8 mouse cellular contexts compared by ENCODE assay signal in the genomic region with DNA sequence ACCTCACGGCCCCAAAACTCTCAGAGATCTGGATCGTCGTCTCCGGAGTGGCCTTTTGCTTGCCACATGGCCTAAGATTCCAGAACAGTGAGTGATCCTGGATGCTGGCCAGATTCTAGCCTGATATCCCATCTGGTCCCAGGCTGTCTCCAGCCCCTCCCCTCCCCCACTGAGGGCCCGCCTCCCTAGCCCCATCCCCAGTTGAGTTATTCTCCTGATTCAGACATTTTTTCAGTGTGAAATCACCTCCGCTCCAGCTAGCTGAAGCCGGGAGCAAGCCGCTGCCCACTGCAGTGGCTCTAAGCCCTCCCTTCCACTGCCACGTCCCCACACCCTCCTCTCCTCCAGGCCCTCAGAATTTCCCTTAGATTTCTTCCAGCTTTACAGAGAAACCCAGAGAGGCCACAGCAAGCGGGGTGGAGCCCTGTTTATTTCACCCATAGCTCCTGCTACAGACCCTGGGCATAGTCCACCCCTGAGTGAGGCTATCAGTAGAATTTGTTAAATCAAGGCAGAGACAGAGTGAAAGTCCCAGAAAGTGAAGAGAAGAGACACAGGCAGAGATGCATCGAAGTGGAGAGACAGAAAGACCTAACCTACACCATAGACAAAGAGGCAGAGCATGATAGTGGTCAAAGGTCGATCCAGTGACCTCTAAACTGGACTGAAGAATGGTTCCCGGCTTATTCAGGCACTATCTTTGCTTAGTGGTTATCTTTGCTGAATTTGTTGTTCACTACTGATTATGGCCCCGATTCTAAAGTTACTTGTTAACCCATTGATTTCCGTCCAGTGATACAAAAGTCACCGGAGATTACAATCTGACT. TPM values are rescaled to one million over a fixed set of nuclear protein-coding genes. Genes with fewer than 3 reads are reported as not detected.
DNase-seq lines count a peak whose midpoint lies in the region; ATAC-seq and TF ChIP-seq lines count a peak whose summit lies in the region.

No protein-coding gene starts in this region.

- H3K9ac ChIP-seq in hindbrain, postnatal 0 days (replicated peaks; ENCODE audit: low read length) = no peak overlapping the region
- H3K9ac ChIP-seq in liver, embryonic 14.5 days (replicated peaks) = no peak overlapping the region
- H3K9ac ChIP-seq in neural tube, embryonic 15.5 days (replicated peaks) = 0 out of 2 replicates have a peak overlapping the region, but pooled peaks have one; percentile 10

- no peak overlapping the region for H3K4me3 ChIP-seq in hindbrain, postnatal 0 days (ENCODE audit: low read length)
- H3K4me3 ChIP-seq in liver, embryonic 14.5 days (ENCODE audit: insufficient read depth in 1 of 2, low read depth in 2 of 2, low read length in 2 of 2) = no peak overlapping the region
- H3K4me3 ChIP-seq in neural tube, embryonic 15.5 days (replicated peaks) = no peak overlapping the region

- peak; percentile 84 for DNase-seq in R1 (ENCODE audit: low read depth, low spot score)
- DNase-seq in cerebellum, postnatal 14 days = peak; percentile 93 to 97
- DNase-seq in gastrocnemius, postnatal 10 days = peak; percentile 95
- peak; percentile 91 for DNase-seq in hindbrain, postnatal 0 days (ENCODE audit: low spot score)
- no peak for DNase-seq in liver, embryonic 14.5 days (ENCODE audit: low read depth in 3 of 3, low spot score in 3 of 3)
- no peak for DNase-seq in thymus, postnatal 4 days
- no peak for DNase-seq in left cerebral cortex, adult 9 months (ENCODE audit: low spot score in 2 of 2)

- TF ChIP-seq CTCF in hindbrain, postnatal 0 days (IDR thresholded peaks at IDR 0.05; ENCODE audit: low read depth) = no peak
- TF ChIP-seq CTCF in liver, embryonic 14.5 days (IDR thresholded peaks at IDR 0.05; ENCODE audit: low read depth) = no peak

- no peaks in the 10 kb centered on the region for H3K9me3 ChIP-seq in hindbrain, postnatal 0 days (ENCODE audit: low read length)
- H3K9me3 ChIP-seq in liver, embryonic 14.5 days (ENCODE audit: control insufficient read depth, low read length) = no peaks in the 10 kb centered on the region
- no peaks in the 10 kb centered on the region for H3K9me3 ChIP-seq in neural tube, embryonic 15.5 days (replicated peaks)

- TF ChIP-seq EP300 in liver, embryonic 14.5 days (IDR thresholded peaks at IDR 0.05; ENCODE audit: low read depth) = no peak

- peak; percentile 89 for ATAC-seq in hindbrain, postnatal 0 days
- peak; percentile 52; the same call in 1 of the 2 replicates for ATAC-seq in liver, embryonic 14.5 days (ENCODE audit: insufficient read depth)
- ATAC-seq in neural tube, embryonic 15.5 days (ENCODE audit: low FRiP score) = peak; percentile 45; the same call in 1 of the 2 replicates

- 0 out of 2 replicates have a peak overlapping the region, but pooled peaks have one; percentile 13 for H3K4me2 ChIP-seq in hindbrain, postnatal 0 days (ENCODE audit: low read depth, low read length)
- no peak overlapping the region for H3K4me2 ChIP-seq in liver, embryonic 14.5 days (ENCODE audit: low read depth)
- H3K4me2 ChIP-seq in neural tube, embryonic 15.5 days = no peak overlapping the region

- no peaks in the 10 kb centered on the region for H3K27me3 ChIP-seq in hindbrain, postnatal 0 days (ENCODE audit: insufficient read depth, low read length)
- no peaks in the 10 kb centered on the region for H3K27me3 ChIP-seq in liver, embryonic 14.5 days (ENCODE audit: control insufficient read depth, insufficient read depth, low read length)
- H3K27me3 ChIP-seq in neural tube, embryonic 15.5 days (replicated peaks) = no peaks in the 10 kb centered on the region

- H3K4me1 ChIP-seq in hindbrain, postnatal 0 days (ENCODE audit: insufficient read depth, low read length) = peaks cover 12% of the 10 kb centered on the region; the same call in 1 of the 2 replicates
- peaks cover 0 to 12% of the 10 kb centered on the region in 2 experiments; a peak in 2 of 4 replicates for H3K4me1 ChIP-seq in liver, embryonic 14.5 days (replicated peaks; ENCODE audit: control insufficient read depth in 2 of 2, insufficient read depth in 2 of 2, low read length in 1 of 2)
- H3K4me1 ChIP-seq in neural tube, embryonic 15.5 days = peaks cover 28% of the 10 kb centered on the region

- WGBS in hindbrain, postnatal 0 days = 27% methylated on average over 16 of the region's 16 CpGs
- 39% methylated on average over 16 of the region's 16 CpGs for WGBS in liver, embryonic 14.5 days (ENCODE audit: insufficient replicate concordance)
- 37% methylated on average over 16 of the region's 16 CpGs for WGBS in neural tube, embryonic 15.5 days

- peak overlapping the region; percentile 74 for H3K27ac ChIP-seq in hindbrain, postnatal 0 days
- H3K27ac ChIP-seq in liver, embryonic 14.5 days = peak overlapping the region; percentile 3; the same call in 1 of the 2 replicates
- H3K27ac ChIP-seq in neural tube, embryonic 15.5 days (replicated peaks) = peak overlapping the region; percentile 71

- no peaks in the 10 kb centered on the region for H3K36me3 ChIP-seq in hindbrain, postnatal 0 days (ENCODE audit: insufficient read depth, low read length)
- H3K36me3 ChIP-seq in liver, embryonic 14.5 days (replicated peaks; ENCODE audit: control insufficient read depth, insufficient read depth, low read depth) = no peaks in the 10 kb centered on the region
- H3K36me3 ChIP-seq in neural tube, embryonic 15.5 days = no peaks in the 10 kb centered on the region

RNA-seq across cellular contexts. Expression of a gene that starts 5.4 kb away (rescaled TPM):
- total RNA-seq in gastrocnemius, postnatal 10 days (2021) = 1,000 to 10,000 TPM; 2,118 to 2,804 TPM
- 303 and 356 TPM in 2 replicates for total RNA-seq in hindbrain, postnatal 0 days (2014; rRNA removed)
- 794 and 832 TPM in 2 replicates for polyA plus RNA-seq in hindbrain, postnatal 0 days (2015; fragmentation: Nextera tagmentation; extraction: Ambion mirVana)
- polyA plus RNA-seq in liver, embryonic 14.5 days (2012; rRNA removed) = 47.5 and 64.9 TPM in 2 replicates
- polyA plus RNA-seq in liver, embryonic 14.5 days (2014; fragmentation: Nextera tagmentation; extraction: Ambion mirVana) = 88.2 and 91.2 TPM in 2 replicates
- 747 and 833 TPM in 2 replicates for polyA plus RNA-seq in neural tube, embryonic 15.5 days (2015; fragmentation: Nextera tagmentation; extraction: Ambion mirVana)

RNA-seq across cellular contexts. Expression of a gene that starts 32.6 kb away (rescaled TPM):
- total RNA-seq in gastrocnemius, postnatal 10 days (2021) = 10 to 100 TPM; 66.8 to 84.1 TPM
- 148 and 173 TPM in 2 replicates for total RNA-seq in hindbrain, postnatal 0 days (2014; rRNA removed)
- polyA plus RNA-seq in hindbrain, postnatal 0 days (2015; fragmentation: Nextera tagmentation; extraction: Ambion mirVana) = 304 and 319 TPM in 2 replicates
- polyA plus RNA-seq in liver, embryonic 14.5 days (2012; rRNA removed) = 97.4 and 120 TPM in 2 replicates
- 198 and 209 TPM in 2 replicates for polyA plus RNA-seq in liver, embryonic 14.5 days (2014; fragmentation: Nextera tagmentation; extraction: Ambion mirVana)
- polyA plus RNA-seq in neural tube, embryonic 15.5 days (2015; fragmentation: Nextera tagmentation; extraction: Ambion mirVana) = 303 and 338 TPM in 2 replicates

RNA-seq across cellular contexts. Expression of a gene that starts 41.1 kb away (rescaled TPM):
- total RNA-seq in gastrocnemius, postnatal 10 days (2021) = 10 to 100 TPM; 66.0 to 69.4 TPM
- total RNA-seq in hindbrain, postnatal 0 days (2014; rRNA removed) = 49.0 and 50.4 TPM in 2 replicates
- 72.0 and 77.7 TPM in 2 replicates for polyA plus RNA-seq in hindbrain, postnatal 0 days (2015; fragmentation: Nextera tagmentation; extraction: Ambion mirVana)
- polyA plus RNA-seq in liver, embryonic 14.5 days (2012; rRNA removed) = 23.3 and 27.7 TPM in 2 replicates
- 58.4 and 66.4 TPM in 2 replicates for polyA plus RNA-seq in liver, embryonic 14.5 days (2014; fragmentation: Nextera tagmentation; extraction: Ambion mirVana)
- polyA plus RNA-seq in neural tube, embryonic 15.5 days (2015; fragmentation: Nextera tagmentation; extraction: Ambion mirVana) = 91.5 and 115 TPM in 2 replicates

Comparison
In these comparisons a context has a peak if more than half of its experiments do, and no peak if none do; other contexts are left out.
1. DNase-seq: peak in R1 (single experiment), cerebellum, postnatal 14 days (2 of 2), gastrocnemius, postnatal 10 days (single experiment) and hindbrain, postnatal 0 days (single experiment); none in liver, embryonic 14.5 days (0 of 3), thymus, postnatal 4 days (single experiment) and left cerebral cortex, adult 9 months (0 of 2).
2. H3K27ac ChIP-seq: peak in every context shown above with its lines; median percentile 74 in hindbrain, postnatal 0 days; 71 in neural tube, embryonic 15.5 days; 3 in liver, embryonic 14.5 days.
3. Peak in every context shown above with its lines, with median percentiles within 50 percentile points of each other: ATAC-seq.